Mouse (Mus musculus): ENCODE measurements around the gene Olfr624. TPM values are rescaled to one million over a fixed set of nuclear protein-coding genes. Genes with fewer than 3 reads are reported as not detected.
A peak's percentile ranks its signal among the peaks of the same experiment; 100 is the strongest.
"Not testable (repeated sequence)": the region's sequence is repeated elsewhere in the genome, so short reads cannot be mapped to it uniquely, and the experiment has no call there.

Gene Olfr624
- 0.03 TPM in 1 of 2 replicates, not detected in the other for polyA plus RNA-seq (2014; fragmentation: Nextera tagmentation; extraction: Ambion mirVana)

GRCm38 (mm10) chr7:103671091-103671490, at the start of gene Olfr624:
Gene Olfr624 (minus strand): TSS chr7:103671191.
- Histone ChIP-seq H3K27ac (ENCODE audit: low read depth) (no peak within 1 kb of the TSS), H3K4me1 (ENCODE audit: insufficient read depth) (no peaks in the 10 kb centered on the region), H3K9ac (no peak within 1 kb of the TSS), H3K27me3 (ENCODE audit: insufficient read depth, low read length) (no peaks in the 10 kb centered on the region), H3K9me3 (ENCODE audit: low read depth, low read length) (no peaks in the 10 kb centered on the region), H3K36me3 (ENCODE audit: insufficient read depth) (no peaks in the 10 kb centered on the region), H3K4me3 (ENCODE audit: low read depth, low read length) (no peak within 1 kb of the TSS), H3K4me2 (no peak within 1 kb of the TSS)
- ATAC-seq (ENCODE audit: insufficient read depth) (no peak), DNase-seq (no peak)
- WGBS: 90% methylated on average over 2 of the region's 2 CpGs
- TF ChIP-seq CTCF (IDR thresholded peaks at IDR 0.05; ENCODE audit: low read depth): no peak

GRCm38 (mm10) chr7:103716398-103716797, 45.4 kb upstream of the Olfr624 start:
- H3K9me3 ChIP-seq (ENCODE audit: low read depth, low read length); ATAC-seq (ENCODE audit: insufficient read depth); H3K27ac ChIP-seq (ENCODE audit: low read depth); H3K4me2 ChIP-seq; H3K4me1 ChIP-seq (ENCODE audit: insufficient read depth); H3K36me3 ChIP-seq (ENCODE audit: insufficient read depth); H3K27me3 ChIP-seq (ENCODE audit: insufficient read depth, low read length); H3K9ac ChIP-seq; DNase-seq; H3K4me3 ChIP-seq (ENCODE audit: low read depth, low read length): not testable (repeated sequence)
- 94% methylated on average over 1 of the region's 1 CpGs for WGBS

- Histone ChIP-seq H3K27ac (ENCODE audit: low read depth) (no peak within 1 kb of the TSS), H3K36me3 (ENCODE audit: insufficient read depth) (no peaks in the 10 kb centered on the region), H3K27me3 (ENCODE audit: insufficient read depth, low read length) (no peaks in the 10 kb centered on the region), H3K4me1 (ENCODE audit: insufficient read depth) (no peaks in the 10 kb centered on the region), H3K4me3 (ENCODE audit: low read depth, low read length) (no peak within 1 kb of the TSS), H3K4me2 (no peak within 1 kb of the TSS), H3K9me3 (ENCODE audit: low read depth, low read length) (no peaks in the 10 kb centered on the region), H3K9ac (no peak within 1 kb of the TSS)
- ATAC-seq (ENCODE audit: insufficient read depth): no peak
- DNase-seq: no peak
- TF ChIP-seq CTCF (IDR thresholded peaks at IDR 0.05; ENCODE audit: low read depth): no peak
Measured at GRCm38 (mm10) chr7:103714371-103714770, 43.4 kb upstream of the Olfr624 start, which contains the start of gene Olfr243. Gene Olfr243 (plus strand): TSS chr7:103714671.

- Histone ChIP-seq H3K4me3 (ENCODE audit: low read depth, low read length) (no peak overlapping the region), H3K9me3 (ENCODE audit: low read depth, low read length) (no peaks in the 10 kb centered on the region), H3K9ac (no peak overlapping the region), H3K4me1 (ENCODE audit: insufficient read depth) (no peaks in the 10 kb centered on the region), H3K27ac (ENCODE audit: low read depth) (no peak overlapping the region), H3K36me3 (ENCODE audit: insufficient read depth) (no peaks in the 10 kb centered on the region), H3K27me3 (ENCODE audit: insufficient read depth, low read length) (no peaks in the 10 kb centered on the region), H3K4me2 (no peak overlapping the region)
- peak; percentile 0 for DNase-seq
- ATAC-seq (ENCODE audit: insufficient read depth): no peak
- TF ChIP-seq CTCF (IDR thresholded peaks at IDR 0.05; ENCODE audit: low read depth): no peak
- 38% methylated on average over 2 of the region's 2 CpGs for WGBS
Measured at GRCm38 (mm10) chr7:103712024-103712423, 41.0 kb upstream of the Olfr624 start.

- H3K4me2 ChIP-seq: no peak overlapping the region
- no peaks in the 10 kb centered on the region for H3K4me1 ChIP-seq (ENCODE audit: insufficient read depth)
- DNase-seq (no peak), ATAC-seq (ENCODE audit: insufficient read depth) (no peak)
- TF ChIP-seq CTCF (IDR thresholded peaks at IDR 0.05; ENCODE audit: low read depth): no peak
- no peaks in the 10 kb centered on the region for H3K27me3 ChIP-seq (ENCODE audit: insufficient read depth, low read length)
- WGBS: 89% methylated on average over 4 of the region's 4 CpGs
- H3K36me3 ChIP-seq (ENCODE audit: insufficient read depth): no peaks in the 10 kb centered on the region
- no peak overlapping the region for H3K27ac ChIP-seq (ENCODE audit: low read depth)
- no peaks in the 10 kb centered on the region for H3K9me3 ChIP-seq (ENCODE audit: low read depth, low read length)
- no peak overlapping the region for H3K9ac ChIP-seq
- H3K4me3 ChIP-seq (ENCODE audit: low read depth, low read length): no peak overlapping the region
Measured at GRCm38 (mm10) chr7:103699469-103699868, 28.5 kb upstream of the Olfr624 start.

- H3K27ac ChIP-seq (ENCODE audit: low read depth): no peak within 1 kb of the TSS
- no peak for TF ChIP-seq CTCF (IDR thresholded peaks at IDR 0.05; ENCODE audit: low read depth)
- DNase-seq (no peak), ATAC-seq (ENCODE audit: insufficient read depth) (no peak)
- H3K4me2 ChIP-seq: no peak within 1 kb of the TSS
- H3K9me3 ChIP-seq (ENCODE audit: low read depth, low read length): no peaks in the 10 kb centered on the region
- no peaks in the 10 kb centered on the region for H3K36me3 ChIP-seq (ENCODE audit: insufficient read depth)
- no peak within 1 kb of the TSS for H3K4me3 ChIP-seq (ENCODE audit: low read depth, low read length)
- no peaks in the 10 kb centered on the region for H3K27me3 ChIP-seq (ENCODE audit: insufficient read depth, low read length)
- no peaks in the 10 kb centered on the region for H3K4me1 ChIP-seq (ENCODE audit: insufficient read depth)
- H3K9ac ChIP-seq: no peak within 1 kb of the TSS
Measured at GRCm38 (mm10) chr7:103682420-103682819, 11.4 kb upstream of the Olfr624 start, which contains the start of gene Olfr625-ps1. Gene Olfr625-ps1 (plus strand): TSS chr7:103682720.

GRCm38 (mm10) chr7:103663598-103663997, 7.4 kb downstream of the Olfr624 start, which contains the start of gene Olfr623:
Gene Olfr623 (minus strand): TSS chr7:103663698.
- no peak for DNase-seq
- no peak within 1 kb of the TSS for H3K4me3 ChIP-seq (ENCODE audit: low read depth, low read length)
- no peak within 1 kb of the TSS for H3K4me2 ChIP-seq
- no peaks in the 10 kb centered on the region for H3K4me1 ChIP-seq (ENCODE audit: insufficient read depth)
- H3K36me3 ChIP-seq (ENCODE audit: insufficient read depth): no peaks in the 10 kb centered on the region
- no peaks in the 10 kb centered on the region for H3K9me3 ChIP-seq (ENCODE audit: low read depth, low read length)
- no peak within 1 kb of the TSS for H3K27ac ChIP-seq (ENCODE audit: low read depth)
- no peaks in the 10 kb centered on the region for H3K27me3 ChIP-seq (ENCODE audit: insufficient read depth, low read length)
- TF ChIP-seq CTCF (IDR thresholded peaks at IDR 0.05; ENCODE audit: low read depth): no peak
- ATAC-seq (ENCODE audit: insufficient read depth): no peak
- no peak within 1 kb of the TSS for H3K9ac ChIP-seq

GRCm38 (mm10) chr7:103644070-103644469, 26.9 kb downstream of the Olfr624 start:
- H3K27ac ChIP-seq (ENCODE audit: low read depth): no peak overlapping the region
- TF ChIP-seq CTCF (IDR thresholded peaks at IDR 0.05; ENCODE audit: low read depth): no peak
- no peak overlapping the region for H3K4me2 ChIP-seq
- no peaks in the 10 kb centered on the region for H3K36me3 ChIP-seq (ENCODE audit: insufficient read depth)
- H3K9me3 ChIP-seq (ENCODE audit: low read depth, low read length): no peaks in the 10 kb centered on the region
- DNase-seq (no peak), ATAC-seq (ENCODE audit: insufficient read depth) (no peak)
- no peak overlapping the region for H3K4me3 ChIP-seq (ENCODE audit: low read depth, low read length)
- H3K9ac ChIP-seq: no peak overlapping the region
- 83% methylated on average over 4 of the region's 4 CpGs for WGBS
- H3K4me1 ChIP-seq (ENCODE audit: insufficient read depth): no peaks in the 10 kb centered on the region
- no peaks in the 10 kb centered on the region for H3K27me3 ChIP-seq (ENCODE audit: insufficient read depth, low read length)

Data from lung, embryonic 14.5 days (tissue).